Mouse (Mus musculus) heart, postnatal 25 days (tissue): ENCODE data around the gene Rpl14. TPM values are rescaled to one million over a fixed set of nuclear protein-coding genes. Genes with fewer than 3 reads are reported as not detected.

Source experiments
- DNase-seq: peaks from one replicate; pipeline ENCODE4 v3.0.0; 2022; ENCODE audit warnings: low spot score
- intact Hi-C: fragments of 180-260 bp; cut with DNase I; formaldehyde crosslinking; loops from one replicate; pipeline ENCODE4 v1.15.1; 2025
- total RNA-seq, 2 experiments: library from RNA; stranded (reverse); gene quantifications; 2 replicates each; pipeline ENCODE4 v1.2.3; 2021

Rpl14 gene
- total RNA-seq, 2 experiments from 2014 or later: 281 to 288 TPM

GRCm38 (mm10) chr9:120569721-120570333 is 1.4 kb upstream of the Rpl14 start:
- intact Hi-C loops: loop anchor here (2.0 kb wide), 1 partner anchor 69 kb away; no protein-coding TSS in a partner anchor
- DNase-seq: no peak

- intact Hi-C loops: loop anchor here (2.0 kb wide), 1 partner anchor 70 kb away; no protein-coding TSS in a partner anchor
Measured at GRCm38 (mm10) chr9:120570334-120570725, 914 bp upstream of the Rpl14 start.

GRCm38 (mm10) chr9:120571593-120572385 is 545 bp downstream of the Rpl14 start:
- intact Hi-C loops: loop anchor here (2.0 kb wide), 1 partner anchor 71 kb away; no protein-coding TSS in a partner anchor

More at GRCm38 (mm10) chr9:120570334-120570725, 914 bp upstream of the Rpl14 start:
- DNase-seq: no peak

DNA sequence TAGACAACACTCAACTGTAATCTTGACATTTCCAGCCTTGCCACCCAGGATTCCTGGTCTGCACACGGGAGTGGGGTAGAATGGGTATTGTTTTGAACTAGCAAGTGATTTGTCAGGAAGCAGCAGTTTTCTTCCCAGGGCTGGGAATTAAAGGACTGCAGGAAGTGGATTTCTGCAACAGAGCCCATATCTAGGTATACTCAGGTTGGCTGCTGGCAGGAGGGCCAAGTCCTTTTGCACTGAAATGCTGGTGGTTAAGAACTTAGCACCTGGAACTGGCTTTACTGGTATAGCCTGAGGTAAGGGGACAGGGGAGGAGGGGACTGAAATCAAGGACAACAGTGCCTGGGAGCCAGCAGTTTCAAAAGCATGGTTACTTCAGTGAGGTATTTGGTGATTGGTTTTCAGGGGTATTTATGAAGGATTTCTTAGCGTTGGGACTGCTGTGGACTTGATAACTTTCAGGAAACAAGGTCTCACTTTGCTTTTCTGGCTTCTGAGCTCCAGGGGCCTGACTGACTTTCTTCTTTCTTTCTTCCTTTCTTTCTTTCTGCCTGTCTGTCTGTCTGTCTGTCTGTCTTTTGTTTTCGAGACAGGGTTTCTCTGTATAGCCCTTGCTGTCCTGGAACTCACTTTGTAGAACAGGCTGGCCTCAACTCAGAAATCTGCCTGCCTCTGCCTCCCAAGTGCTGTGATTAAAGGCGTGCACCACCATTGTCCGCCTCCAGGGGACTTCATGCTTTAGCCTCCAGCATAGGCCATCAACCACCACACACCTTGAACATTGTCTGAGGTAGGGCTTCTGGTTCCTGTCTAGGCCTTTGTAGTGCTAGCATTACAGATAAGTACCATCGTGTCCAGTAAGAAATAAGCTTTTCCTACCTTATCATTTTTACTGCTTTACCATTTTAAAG is 4.8 kb downstream of the Rpl14 start:
- DNase-seq: no peak
- intact Hi-C loops: no loop called here

More at GRCm38 (mm10) chr9:120571593-120572385, 545 bp downstream of the Rpl14 start:
- DNase-seq: no peak

DNA sequence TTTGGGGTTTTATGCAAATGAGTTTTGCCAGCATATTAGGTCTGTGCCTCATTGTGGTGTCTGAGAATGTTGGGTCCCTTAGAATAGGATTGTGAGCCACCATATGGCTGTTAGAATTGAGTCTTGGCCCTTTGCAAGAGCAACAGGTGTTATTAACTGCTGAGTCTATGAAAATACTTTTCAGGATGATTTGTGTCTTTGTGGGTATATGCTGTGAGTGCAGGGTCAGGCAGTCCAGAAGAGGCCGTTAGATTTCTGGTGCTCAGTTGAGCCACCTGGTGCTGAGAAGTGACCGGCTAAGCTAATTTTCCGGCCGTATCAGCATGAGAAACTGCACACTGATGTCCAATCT is 5.4 kb downstream of the Rpl14 start:
- intact Hi-C loops: no loop called here
- DNase-seq: no peak

GRCm38 (mm10) chr9:120577133-120577651 is 5.9 kb downstream of the Rpl14 start:
- intact Hi-C loops: no loop called here
- peak; percentile 80 for DNase-seq

- DNase-seq: no peak
- intact Hi-C loops: no loop called here
Measured at GRCm38 (mm10) chr9:120577706-120578405, 6.6 kb downstream of the Rpl14 start.

DNA sequence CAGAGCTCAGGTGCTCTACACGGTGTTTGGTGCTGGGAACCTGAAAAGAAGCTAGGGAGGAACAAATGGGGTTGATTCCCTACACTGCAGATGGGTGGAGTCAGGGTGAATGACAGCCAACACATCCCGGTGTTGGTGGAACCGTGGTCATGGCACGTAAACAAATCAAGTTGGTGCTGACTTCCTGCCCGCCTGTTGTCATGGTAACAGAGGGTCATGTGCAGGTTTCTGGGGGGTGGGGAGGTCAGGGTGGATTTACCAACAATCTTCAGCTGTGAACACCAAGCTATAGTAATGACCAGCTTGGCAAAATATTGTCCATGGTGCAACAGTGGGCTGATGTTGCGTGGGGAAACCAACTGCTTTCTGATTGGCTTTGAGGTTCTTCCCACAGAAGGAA is 7.5 kb downstream of the Rpl14 start:
- DNase-seq: no peak
- intact Hi-C loops: no loop called here

DNA sequence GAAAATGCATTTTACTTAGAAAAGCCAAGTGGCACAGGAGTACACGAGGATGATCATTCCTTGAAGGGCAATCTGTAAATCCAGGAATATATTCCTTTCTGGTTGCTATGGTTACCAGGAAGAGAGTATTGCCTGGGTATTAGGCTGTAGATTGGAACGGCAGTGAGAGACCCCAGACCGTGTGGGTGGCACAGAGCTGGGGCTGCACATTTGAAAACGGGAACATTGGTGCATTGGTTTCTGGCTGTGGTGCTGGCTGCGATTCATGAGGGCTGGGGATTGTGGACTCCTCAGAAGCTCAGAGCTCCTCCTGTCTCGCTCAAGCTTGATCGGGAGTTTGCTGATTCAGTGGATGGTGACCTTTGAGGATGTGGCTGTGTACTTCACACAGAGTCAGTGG is 8.6 kb downstream of the Rpl14 start:
- DNase-seq: no peak
- intact Hi-C loops: loop anchor here (5.0 to 10.0 kb wide), 3 partner anchors 148 to 875 kb away; no protein-coding TSS in a partner anchor

DNA sequence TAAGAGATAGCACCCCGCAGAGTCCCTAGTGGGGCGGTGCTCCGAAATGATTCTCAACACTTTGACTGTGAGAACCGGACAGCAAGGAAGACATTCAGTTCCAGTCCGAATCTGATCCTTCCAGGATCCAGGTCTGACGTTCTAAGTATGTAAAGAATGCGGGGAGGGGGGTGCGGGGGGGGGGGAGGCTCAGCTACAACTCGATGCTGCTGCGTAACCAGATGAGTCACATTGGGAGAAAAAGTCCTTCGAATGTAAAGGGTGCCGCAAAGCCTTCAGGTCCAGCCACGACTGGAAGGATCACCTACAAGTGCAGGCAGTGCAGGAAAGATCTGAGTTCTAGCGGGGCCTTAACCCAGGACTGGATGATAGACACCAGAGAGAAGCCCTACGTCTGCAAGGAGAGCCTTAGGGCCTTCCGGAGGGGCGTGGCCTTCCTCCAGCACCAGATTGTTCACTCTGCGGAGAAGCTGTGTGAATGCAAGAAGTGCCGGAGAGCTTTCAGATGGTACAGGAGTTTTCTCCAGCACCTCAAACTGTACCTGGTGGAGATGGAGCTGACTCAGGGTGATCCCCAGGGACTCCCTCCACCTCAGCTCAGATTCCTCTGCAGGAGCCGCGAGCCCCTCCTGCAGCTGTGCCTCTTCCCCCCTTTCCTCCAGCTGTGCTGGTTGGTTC is 10.8 kb downstream of the Rpl14 start:
- DNase-seq: peak; percentile 20
- intact Hi-C loops: loop anchor here (5.0 to 10.0 kb wide), 3 partner anchors 150 to 873 kb away; no protein-coding TSS in a partner anchor

GRCm38 (mm10) chr9:120582619-120583308 is 11.5 kb downstream of the Rpl14 start:
- peak; percentile 61 for DNase-seq
- intact Hi-C loops: loop anchor here (5.0 to 10.0 kb wide), 3 partner anchors 150 to 872 kb away; no protein-coding TSS in a partner anchor

DNA sequence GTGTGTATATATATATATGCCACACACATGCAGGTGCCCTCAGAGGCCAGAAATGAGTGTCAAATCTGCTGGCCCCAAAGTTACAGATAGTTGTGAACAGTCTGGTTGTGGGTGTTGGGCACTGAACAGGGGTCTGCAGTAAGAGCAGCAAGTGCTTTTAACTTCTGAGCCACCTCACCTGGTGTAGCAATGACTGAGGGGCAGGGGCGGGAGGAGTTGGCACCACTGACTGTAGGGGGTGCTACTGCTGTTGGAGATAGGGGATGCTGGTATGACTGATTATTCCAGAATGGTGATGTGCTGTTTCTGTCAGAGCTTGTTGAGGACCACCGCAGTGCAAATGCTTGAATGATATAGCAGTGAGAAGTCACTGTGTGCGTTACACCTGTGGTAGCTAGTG is 12.1 kb downstream of the Rpl14 start:
- intact Hi-C loops: loop anchor here (5.0 to 10.0 kb wide), 3 partner anchors 151 to 871 kb away; no protein-coding TSS in a partner anchor
- no peak for DNase-seq

- intact Hi-C loops: loop anchor here (1.0 to 10.0 kb wide), 2 partner anchors 85 to 868 kb away; no protein-coding TSS in a partner anchor
- no peak for DNase-seq
Measured at GRCm38 (mm10) chr9:120586546-120586945, 15.3 kb downstream of the Rpl14 start.

GRCm38 (mm10) chr9:120591490-120591889 is 20.2 kb downstream of the Rpl14 start:
- intact Hi-C loops: loop anchor here (2.0 kb wide), 1 partner anchor 89 kb away; no protein-coding TSS in a partner anchor
- DNase-seq: peak; percentile 28

GRCm38 (mm10) chr9:120593383-120594101 is 22.3 kb downstream of the Rpl14 start:
- intact Hi-C loops: no loop called here
- no peak for DNase-seq

- intact Hi-C loops: no loop called here
- DNase-seq: no peak
Measured at GRCm38 (mm10) chr9:120594839-120595238, 23.6 kb downstream of the Rpl14 start.

DNA sequence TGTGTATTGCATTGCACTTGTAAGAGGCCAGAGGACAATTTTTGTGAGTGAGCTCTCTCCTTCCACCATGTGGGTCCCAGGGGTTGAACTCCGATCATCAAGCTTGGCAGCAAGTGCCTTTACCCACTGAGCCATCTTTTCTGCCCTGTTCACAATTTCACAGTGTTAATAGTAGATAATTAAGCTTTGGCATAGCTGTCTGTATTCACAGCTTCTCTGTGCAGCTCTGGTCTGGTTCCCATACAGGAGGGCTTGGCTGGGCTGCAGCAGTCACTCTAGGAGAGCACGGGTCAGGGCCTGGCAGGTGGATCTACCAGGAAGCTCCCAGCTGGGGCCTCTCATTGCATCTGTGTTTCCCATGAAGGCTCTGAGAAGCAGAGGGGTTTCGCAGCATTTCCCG is 24.1 kb downstream of the Rpl14 start:
- no peak for DNase-seq
- intact Hi-C loops: no loop called here
